ENCODE assay signal across 8 mouse cellular contexts in genomic region chr1:38787443-38787842, GRCm38 (mm10). TPM values are rescaled to one million over a fixed set of nuclear protein-coding genes. Genes with fewer than 3 reads are reported as not detected.
A peak's percentile ranks its signal among the peaks of the same experiment; 100 is the strongest.
DNase-seq lines count a peak whose midpoint lies in the region; ATAC-seq lines count a peak whose summit lies in the region.

No protein-coding gene starts in this region.

- DNase-seq in CD8-positive naive resting alpha-beta T cell, adult 2 months (ENCODE audit: low read depth in 2 of 2, low spot score in 2 of 2): peak; percentile 15 to 46
- DNase-seq in Muller cell, postnatal 12 days (ENCODE audit: inconsistent ontology term): peak; percentile 61
- DNase-seq in cerebellum, postnatal 14 days: peak; percentile 78 to 82
- peak; percentile 44 to 62 for DNase-seq in frontal cortex, postnatal 14 days (ENCODE audit: low spot score in 2 of 2)
- peak; percentile 68 for DNase-seq in neural tube, embryonic 11.5 days (ENCODE audit: low spot score)
- DNase-seq in yolk sac, embryonic 10.5 days (ENCODE audit: low spot score): peak; percentile 7

- no peak overlapping the region for H3K4me2 ChIP-seq in kidney, embryonic 15.5 days
- no peak overlapping the region for H3K4me2 ChIP-seq in limb, embryonic 13.5 days (replicated peaks)
- no peak overlapping the region for H3K4me2 ChIP-seq in neural tube, embryonic 11.5 days (ENCODE audit: low read depth)

- no peaks in the 10 kb centered on the region for H3K27me3 ChIP-seq in kidney, embryonic 15.5 days
- H3K27me3 ChIP-seq in limb, embryonic 13.5 days: peaks cover 5% of the 10 kb centered on the region
- no peaks in the 10 kb centered on the region for H3K27me3 ChIP-seq in neural tube, embryonic 11.5 days (ENCODE audit: control insufficient read depth, insufficient read depth, low read length)

- no peak overlapping the region for H3K27ac ChIP-seq in kidney, embryonic 15.5 days
- H3K27ac ChIP-seq in limb, embryonic 13.5 days: no peak overlapping the region
- no peak overlapping the region for H3K27ac ChIP-seq in neural tube, embryonic 11.5 days (ENCODE audit: low read depth, low read length)

- H3K4me1 ChIP-seq in kidney, embryonic 15.5 days: 0 out of 2 replicates have a peak, but pooled peaks cover 3% of the 10 kb centered on the region
- H3K4me1 ChIP-seq in limb, embryonic 13.5 days: peaks cover 10% of the 10 kb centered on the region; the same call in 1 of the 2 replicates
- peaks cover 10% of the 10 kb centered on the region for H3K4me1 ChIP-seq in neural tube, embryonic 11.5 days (ENCODE audit: control insufficient read depth, insufficient read depth, low read length)

- H3K9me3 ChIP-seq in kidney, embryonic 15.5 days (replicated peaks): no peaks in the 10 kb centered on the region
- no peaks in the 10 kb centered on the region for H3K9me3 ChIP-seq in limb, embryonic 13.5 days
- H3K9me3 ChIP-seq in neural tube, embryonic 11.5 days (ENCODE audit: control insufficient read depth, low read length): no peaks in the 10 kb centered on the region

- peak; percentile 40; the same call in 1 of the 2 replicates for ATAC-seq in kidney, embryonic 15.5 days (replicated peaks; ENCODE audit: low FRiP score)
- peak; percentile 33; the same call in 1 of the 2 replicates for ATAC-seq in limb, embryonic 13.5 days (ENCODE audit: low FRiP score, low read depth)
- no peak; the same call in 1 of the 2 replicates for ATAC-seq in neural tube, embryonic 11.5 days (ENCODE audit: insufficient read depth, low FRiP score, low TSS enrichment)

- WGBS in kidney, embryonic 15.5 days: 4% methylated on average over 5 of the region's 5 CpGs
- 6% methylated on average over 5 of the region's 5 CpGs for WGBS in limb, embryonic 13.5 days
- WGBS in neural tube, embryonic 11.5 days: 6% methylated on average over 5 of the region's 5 CpGs

- no peak overlapping the region for H3K4me3 ChIP-seq in kidney, embryonic 15.5 days (replicated peaks)
- no peak overlapping the region for H3K4me3 ChIP-seq in limb, embryonic 13.5 days
- H3K4me3 ChIP-seq in neural tube, embryonic 11.5 days (ENCODE audit: low read depth, low read length): no peak overlapping the region

- H3K9ac ChIP-seq in kidney, embryonic 15.5 days: no peak overlapping the region
- H3K9ac ChIP-seq in limb, embryonic 13.5 days: no peak overlapping the region
- H3K9ac ChIP-seq in neural tube, embryonic 11.5 days (ENCODE audit: low read length): no peak overlapping the region

- no peaks in the 10 kb centered on the region for H3K36me3 ChIP-seq in kidney, embryonic 15.5 days
- no peaks in the 10 kb centered on the region for H3K36me3 ChIP-seq in limb, embryonic 13.5 days
- H3K36me3 ChIP-seq in neural tube, embryonic 11.5 days (ENCODE audit: control insufficient read depth, insufficient read depth, low read length): no peaks in the 10 kb centered on the region

RNA-seq across cellular contexts. Expression of gene Lonrf2, which starts 49.1 kb away (rescaled TPM):
- 1.3 and 1.7 TPM in 2 replicates for polyA plus RNA-seq in kidney, embryonic 15.5 days (2015; fragmentation: Nextera tagmentation; extraction: Ambion mirVana)
- polyA plus RNA-seq in limb, embryonic 13.5 days (2015; fragmentation: Nextera tagmentation; extraction: Ambion mirVana): 1.4 and 1.6 TPM in 2 replicates
- polyA plus RNA-seq in neural tube, embryonic 11.5 days (2014; fragmentation: Nextera tagmentation; extraction: Ambion mirVana): 4.8 and 5.4 TPM in 2 replicates

Comparison
In these comparisons a context has a peak if more than half of its experiments do, and no peak if none do; other contexts are left out.
1. DNase-seq: peak in every context shown above with its lines; median percentile 80 in cerebellum, postnatal 14 days; 68 in neural tube, embryonic 11.5 days; 61 in Muller cell, postnatal 12 days; 53 in frontal cortex, postnatal 14 days; 30 in CD8-positive naive resting alpha-beta T cell, adult 2 months; 7 in yolk sac, embryonic 10.5 days.